Mouse (Mus musculus): ENCODE data around the gene Adgre5. TPM values are rescaled to one million over a fixed set of nuclear protein-coding genes. Genes with fewer than 3 reads are reported as not detected.

The Adgre5 gene
- polyA plus RNA-seq, 1 experiment from 2014 or later, result 78.2 TPM

GRCm38 (mm10) chr8:83693609-83694236, 47.4 kb downstream of the Adgre5 start:
- Histone ChIP-seq H3K4me2 (ENCODE audit: low read depth, low read length) (no peak overlapping the region), H3K4me3 (ENCODE audit: low read length) (no peak overlapping the region), H3K4me1 (replicated peaks; ENCODE audit: control insufficient read depth, insufficient read depth, low read length) (peaks cover 16% of the 10 kb centered on the region), H3K27me3 (ENCODE audit: control insufficient read depth, insufficient read depth, low read depth, low read length) (no peaks in the 10 kb centered on the region), H3K27ac (ENCODE audit: low read length) (no peak overlapping the region), H3K9me3 (ENCODE audit: control insufficient read depth, low read length) (no peaks in the 10 kb centered on the region), H3K36me3 (ENCODE audit: control insufficient read depth, insufficient read depth, low read length) (peaks cover 12% of the 10 kb centered on the region), H3K9ac (ENCODE audit: low read length) (no peak overlapping the region)
- 64% methylated on average over 10 of the region's 10 CpGs for WGBS
- ATAC-seq (ENCODE audit: low read depth), result no peak

GRCm38 (mm10) chr8:83689264-83689663, 51.9 kb downstream of the Adgre5 start:
- no peaks in the 10 kb centered on the region for H3K27me3 ChIP-seq (ENCODE audit: control insufficient read depth, insufficient read depth, low read depth, low read length)
- H3K27ac ChIP-seq (ENCODE audit: low read length), result no peak overlapping the region
- H3K9me3 ChIP-seq (ENCODE audit: control insufficient read depth, low read length), result no peaks in the 10 kb centered on the region
- no peaks in the 10 kb centered on the region for H3K4me1 ChIP-seq (replicated peaks; ENCODE audit: control insufficient read depth, insufficient read depth, low read length)
- no peak for ATAC-seq (ENCODE audit: low read depth)
- no peak overlapping the region for H3K9ac ChIP-seq (ENCODE audit: low read length)
- H3K4me2 ChIP-seq (ENCODE audit: low read depth, low read length), result no peak overlapping the region
- H3K4me3 ChIP-seq (ENCODE audit: low read length), result no peak overlapping the region
- 85% methylated on average over 6 of the region's 6 CpGs for WGBS
- peaks cover 21% of the 10 kb centered on the region for H3K36me3 ChIP-seq (ENCODE audit: control insufficient read depth, insufficient read depth, low read length)

GRCm38 (mm10) chr8:83684517-83684916, 56.6 kb downstream of the Adgre5 start:
- WGBS, result 89% methylated on average over 9 of the region's 9 CpGs
- Histone ChIP-seq H3K36me3 (ENCODE audit: control insufficient read depth, insufficient read depth, low read length) (peaks cover 23% of the 10 kb centered on the region), H3K27me3 (ENCODE audit: control insufficient read depth, insufficient read depth, low read depth, low read length) (no peaks in the 10 kb centered on the region)

GRCm38 (mm10) chr8:83681099-83681498, 60.0 kb downstream of the Adgre5 start:
- ATAC-seq (ENCODE audit: low read depth), result peak; percentile 88
- H3K9ac ChIP-seq (ENCODE audit: low read length), result peak overlapping the region; percentile 39; the same call in 1 of the 2 replicates
- H3K4me2 ChIP-seq (ENCODE audit: low read depth, low read length), result no peak overlapping the region
- peak overlapping the region; percentile 79 for H3K27ac ChIP-seq (ENCODE audit: low read length)
- H3K27me3 ChIP-seq (ENCODE audit: control insufficient read depth, insufficient read depth, low read depth, low read length), result no peaks in the 10 kb centered on the region
- 13% methylated on average over 6 of the region's 6 CpGs for WGBS
- no peaks in the 10 kb centered on the region for H3K9me3 ChIP-seq (ENCODE audit: control insufficient read depth, low read length)
- peaks cover 12% of the 10 kb centered on the region for H3K4me1 ChIP-seq (replicated peaks; ENCODE audit: control insufficient read depth, insufficient read depth, low read length)
- H3K36me3 ChIP-seq (ENCODE audit: control insufficient read depth, insufficient read depth, low read length), result peaks cover 41% of the 10 kb centered on the region
- H3K4me3 ChIP-seq (ENCODE audit: low read length), result no peak overlapping the region

More at GRCm38 (mm10) chr8:83684517-83684916, 56.6 kb downstream of the Adgre5 start:
- no peak for ATAC-seq (ENCODE audit: low read depth)
- Histone ChIP-seq H3K9me3 (ENCODE audit: control insufficient read depth, low read length) (no peaks in the 10 kb centered on the region), H3K9ac (ENCODE audit: low read length) (no peak overlapping the region), H3K4me1 (replicated peaks; ENCODE audit: control insufficient read depth, insufficient read depth, low read length) (peaks cover 12% of the 10 kb centered on the region), H3K27ac (ENCODE audit: low read length) (no peak overlapping the region), H3K4me2 (ENCODE audit: low read depth, low read length) (no peak overlapping the region), H3K4me3 (ENCODE audit: low read length) (no peak overlapping the region)

- H3K4me1 ChIP-seq (replicated peaks; ENCODE audit: control insufficient read depth, insufficient read depth, low read length), result peaks cover 12% of the 10 kb centered on the region
- peaks cover 41% of the 10 kb centered on the region for H3K36me3 ChIP-seq (ENCODE audit: control insufficient read depth, insufficient read depth, low read length)
- no peak overlapping the region for H3K4me2 ChIP-seq (ENCODE audit: low read depth, low read length)
- 51% methylated on average over 5 of the region's 5 CpGs for WGBS
- H3K4me3 ChIP-seq (ENCODE audit: low read length), result no peak overlapping the region
- H3K27me3 ChIP-seq (ENCODE audit: control insufficient read depth, insufficient read depth, low read depth, low read length), result no peaks in the 10 kb centered on the region
- peak overlapping the region; percentile 79 for H3K27ac ChIP-seq (ENCODE audit: low read length)
- peak; percentile 48; the same call in 1 of the 2 replicates for ATAC-seq (ENCODE audit: low read depth)
- H3K9ac ChIP-seq (ENCODE audit: low read length), result no peak overlapping the region
- no peaks in the 10 kb centered on the region for H3K9me3 ChIP-seq (ENCODE audit: control insufficient read depth, low read length)
Observed at GRCm38 (mm10) chr8:83680603-83681002, 60.5 kb downstream of the Adgre5 start.

GRCm38 (mm10) chr8:83679866-83680265, 61.3 kb downstream of the Adgre5 start:
- H3K4me2 ChIP-seq (ENCODE audit: low read depth, low read length), result no peak overlapping the region
- H3K4me1 ChIP-seq (replicated peaks; ENCODE audit: control insufficient read depth, insufficient read depth, low read length), result peaks cover 12% of the 10 kb centered on the region
- H3K36me3 ChIP-seq (ENCODE audit: control insufficient read depth, insufficient read depth, low read length), result peaks cover 40% of the 10 kb centered on the region
- no peak overlapping the region for H3K9ac ChIP-seq (ENCODE audit: low read length)
- H3K27me3 ChIP-seq (ENCODE audit: control insufficient read depth, insufficient read depth, low read depth, low read length), result no peaks in the 10 kb centered on the region
- no peak for ATAC-seq (ENCODE audit: low read depth)
- 92% methylated on average over 12 of the region's 12 CpGs for WGBS
- no peak overlapping the region for H3K27ac ChIP-seq (ENCODE audit: low read length)
- no peak overlapping the region for H3K4me3 ChIP-seq (ENCODE audit: low read length)
- H3K9me3 ChIP-seq (ENCODE audit: control insufficient read depth, low read length), result no peaks in the 10 kb centered on the region

GRCm38 (mm10) chr8:83674497-83674896, 66.6 kb downstream of the Adgre5 start:
- Histone ChIP-seq H3K27ac (ENCODE audit: low read length) (no peak overlapping the region), H3K27me3 (ENCODE audit: control insufficient read depth, insufficient read depth, low read depth, low read length) (no peaks in the 10 kb centered on the region), H3K4me3 (ENCODE audit: low read length) (no peak overlapping the region), H3K9ac (ENCODE audit: low read length) (no peak overlapping the region), H3K9me3 (ENCODE audit: control insufficient read depth, low read length) (no peaks in the 10 kb centered on the region), H3K4me2 (ENCODE audit: low read depth, low read length) (no peak overlapping the region), H3K36me3 (ENCODE audit: control insufficient read depth, insufficient read depth, low read length) (peaks cover 48% of the 10 kb centered on the region), H3K4me1 (replicated peaks; ENCODE audit: control insufficient read depth, insufficient read depth, low read length) (no peaks in the 10 kb centered on the region)
- 84% methylated on average over 5 of the region's 5 CpGs for WGBS
- no peak for ATAC-seq (ENCODE audit: low read depth)

Small RNA genes within 50 kb of the gene (microRNA-seq; reads per million reads assigned to microRNA genes)
- 0.59 reads per million for gene Mir1668

Other genes with a start within 250 kb of the Adgre5 start
- gene Olfr370, start 205.5 kb downstream of the Adgre5 start, polyA plus RNA-seq (2015; fragmentation: Nextera tagmentation; extraction: Ambion mirVana), result not detected in 2 replicates
- 338 and 350 TPM in 2 replicates for gene Ndufb7, start 174.7 kb downstream of the Adgre5 start, polyA plus RNA-seq (2015; fragmentation: Nextera tagmentation; extraction: Ambion mirVana)
- gene Tecr, start 133.4 kb downstream of the Adgre5 start, polyA plus RNA-seq (2015; fragmentation: Nextera tagmentation; extraction: Ambion mirVana), result 491 and 509 TPM in 2 replicates
- 65.0 and 65.2 TPM in 2 replicates for gene Dnajb1, start 133.1 kb downstream of the Adgre5 start, polyA plus RNA-seq (2015; fragmentation: Nextera tagmentation; extraction: Ambion mirVana)
- 178 and 190 TPM in 2 replicates for gene Gipc1, start 88.6 kb downstream of the Adgre5 start, polyA plus RNA-seq (2015; fragmentation: Nextera tagmentation; extraction: Ambion mirVana)
- 1.4 TPM in 2 replicates for gene Ptger1, start 74.6 kb downstream of the Adgre5 start, polyA plus RNA-seq (2015; fragmentation: Nextera tagmentation; extraction: Ambion mirVana)
- gene Pkn1, start 42.1 kb downstream of the Adgre5 start, polyA plus RNA-seq (2015; fragmentation: Nextera tagmentation; extraction: Ambion mirVana), result 27.2 and 31.8 TPM in 2 replicates
- 150 and 158 TPM in 2 replicates for gene Ddx39, start 26.1 kb downstream of the Adgre5 start, polyA plus RNA-seq (2015; fragmentation: Nextera tagmentation; extraction: Ambion mirVana)
- gene Adgrl1, start 158.8 kb upstream of the Adgre5 start, polyA plus RNA-seq (2015; fragmentation: Nextera tagmentation; extraction: Ambion mirVana), result 14.8 and 16.1 TPM in 2 replicates
- gene Gm10644, start 213.9 kb upstream of the Adgre5 start, polyA plus RNA-seq (2015; fragmentation: Nextera tagmentation; extraction: Ambion mirVana), result 0.69 and 1.1 TPM in 2 replicates
- gene Asf1b, start 214.2 kb upstream of the Adgre5 start, polyA plus RNA-seq (2015; fragmentation: Nextera tagmentation; extraction: Ambion mirVana), result 76.7 and 82.8 TPM in 2 replicates
- 103 and 133 TPM in 2 replicates for gene Prkaca, start 231.7 kb upstream of the Adgre5 start, polyA plus RNA-seq (2015; fragmentation: Nextera tagmentation; extraction: Ambion mirVana)